Mouse (Mus musculus) kidney, postnatal 0 days (tissue): Measurements from ENCODE around the gene Csrp1. TPM values are rescaled to one million over a fixed set of nuclear protein-coding genes. Genes with fewer than 3 reads are reported as not detected.

Source experiments
- ATAC-seq: fragments of 200-750 bp; cut with Nextera tagmentation; replicated peaks from 2 replicates; pipeline ENCODE4 v1.8.0; 2017; ENCODE audit warnings: low read depth, moderate number of reproducible peaks, moderate TSS enrichment, moderate library complexity; ENCODE audit not compliant: low FRiP score
- DNase-seq: peaks from one replicate; pipeline ENCODE4 v3.0.0-alpha.2; 2016; ENCODE audit warnings: low spot score
- H3K27ac ChIP-seq: fragments of 300-500 bp; sonication (generic); 2 replicates; pipeline ENCODE4 v1.5.1; 2014; ENCODE audit warnings: mild to moderate bottlenecking
- H3K27me3 ChIP-seq: fragments of 300-500 bp; sonication (generic); 2 replicates; pipeline ENCODE4 v1.6.1; 2014; ENCODE audit warnings: low read length, mixed read lengths; ENCODE audit not compliant: insufficient read depth
- H3K36me3 ChIP-seq: fragments of 300-500 bp; sonication (generic); 2 replicates; pipeline ENCODE4 v1.6.1; 2014; ENCODE audit warnings: low read length, mixed read lengths; ENCODE audit not compliant: insufficient read depth
- H3K4me1 ChIP-seq: fragments of 300-500 bp; sonication (generic); replicated peaks from 2 replicates; pipeline ENCODE4 v1.6.1; 2014; ENCODE audit warnings: antibody characterized with exemption, low read length, mixed read lengths; ENCODE audit not compliant: insufficient read depth
- H3K4me2 ChIP-seq: fragments of 300-500 bp; sonication (generic); 2 replicates; pipeline ENCODE4 v1.6.1; 2014; ENCODE audit warnings: mild to moderate bottlenecking, low read length, moderate library complexity, mixed read lengths
- H3K4me3 ChIP-seq: fragments of 300-500 bp; sonication (generic); replicated peaks from 2 replicates; pipeline ENCODE4 v1.5.1; 2014; ENCODE audit warnings: low read depth, low read length
- H3K9ac ChIP-seq: fragments of 300-500 bp; sonication (generic); 2 replicates; pipeline ENCODE4 v1.6.1; 2014; ENCODE audit warnings: low read depth, low read length
- H3K9me3 ChIP-seq: fragments of 300-500 bp; sonication (generic); replicated peaks from 2 replicates; pipeline ENCODE4 v1.6.1; 2016; ENCODE audit warnings: low read length, inconsistent platforms, mixed read lengths
- CTCF ChIP-seq: IDR thresholded peaks from 2 replicates; pipeline ENCODE4 v1.5.1; 2016; ENCODE audit warnings: antibody characterized with exemption, low read depth, mild to moderate bottlenecking, moderate library complexity
- WGBS: fragments of 180-500 bp; shearing (Covaris S2); extraction: QIAGEN DNeasy Blood & Tissue Kit; methylation state at CpG from one replicate; pipeline ENCODE4 v1.1.7; 2014; 5-methylcytosine and 5-hydroxymethylcytosine counted together
- polyA plus RNA-seq: library from polyadenylated mRNA; unstranded; fragments of >200 nt; fragmentation: Nextera tagmentation; extraction: Ambion mirVana; gene quantifications from 2 replicates; pipeline ENCODE4 v1.2.1, GENCODE M21; 2015

Csrp1 gene
- polyA plus RNA-seq, 1 experiment from 2014 or later, result 189 TPM

DNA sequence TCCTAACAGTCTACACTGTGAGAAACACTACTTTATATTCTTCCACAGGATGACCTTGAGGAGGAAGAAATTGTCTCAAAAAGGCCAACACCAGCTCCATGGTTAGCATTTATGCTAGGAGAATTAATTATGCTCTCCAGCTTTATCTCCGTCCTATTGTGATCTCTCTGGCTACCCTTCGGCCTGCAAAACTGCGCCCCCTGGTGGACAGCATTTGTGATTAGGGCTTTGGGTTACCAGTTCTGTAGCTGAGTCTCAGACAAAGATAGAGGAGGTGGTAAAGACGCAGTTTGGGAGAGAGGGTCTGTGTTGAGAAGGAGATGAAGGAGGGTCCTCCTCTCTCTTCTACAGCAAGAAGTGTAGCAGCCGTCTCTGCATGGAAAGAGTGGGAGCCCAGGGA lies 70.0 kb downstream of the Csrp1 start:
- Histone ChIP-seq H3K4me2 (no peak overlapping the region), H3K36me3 (no peaks in the 10 kb centered on the region), H3K27me3 (no peaks in the 10 kb centered on the region), H3K4me1 (0 out of 2 replicates have a peak, but pooled peaks cover 3% of the 10 kb centered on the region), H3K4me3 (no peak overlapping the region), H3K27ac (no peak overlapping the region), H3K9ac (no peak overlapping the region), H3K9me3 (no peaks in the 10 kb centered on the region)
- 7% methylated on average over 5 of the region's 5 CpGs for WGBS
- no peak for ATAC-seq
- peak; percentile 88 for DNase-seq
- TF ChIP-seq CTCF, result peak; percentile 99

GRCm38 (mm10) chr1:135792143-135792939 lies 72.5 kb downstream of the Csrp1 start:
- Histone ChIP-seq H3K4me1 (0 out of 2 replicates have a peak, but pooled peaks cover 3% of the 10 kb centered on the region), H3K4me2 (no peak overlapping the region), H3K27ac (no peak overlapping the region), H3K27me3 (no peaks in the 10 kb centered on the region), H3K4me3 (no peak overlapping the region), H3K36me3 (no peaks in the 10 kb centered on the region), H3K9ac (no peak overlapping the region), H3K9me3 (no peaks in the 10 kb centered on the region)
- DNase-seq, result no peak
- WGBS, result 66% methylated on average over 13 of the region's 13 CpGs
- no peak for ATAC-seq
- TF ChIP-seq CTCF, result peak; percentile 16; the same call in 1 of the 2 replicates

- H3K27me3 ChIP-seq, result no peaks in the 10 kb centered on the region
- no peak for TF ChIP-seq CTCF
- peak; percentile 89 for DNase-seq
These were observed 73.7 kb downstream of the Csrp1 start for GRCm38 (mm10) chr1:135793370-135794215.

GRCm38 (mm10) chr1:135794216-135795134 lies 74.6 kb downstream of the Csrp1 start:
- Histone ChIP-seq H3K4me2 (peak overlapping the region; percentile 57), H3K9me3 (no peaks in the 10 kb centered on the region), H3K4me3 (peak overlapping the region; percentile 13; the same call in 1 of the 2 replicates), H3K27ac (peak overlapping the region; percentile 67), H3K36me3 (no peaks in the 10 kb centered on the region), H3K4me1 (no peaks in the 10 kb centered on the region), H3K9ac (no peak overlapping the region), H3K27me3 (no peaks in the 10 kb centered on the region)
- 12% methylated on average over 20 of the region's 20 CpGs for WGBS
- TF ChIP-seq CTCF, result no peak
- ATAC-seq (peak; percentile 47), DNase-seq (peak; percentile 60)

More at GRCm38 (mm10) chr1:135793370-135794215, 73.7 kb downstream of the Csrp1 start:
- Histone ChIP-seq H3K27ac (peak overlapping the region; percentile 67), H3K9me3 (no peaks in the 10 kb centered on the region), H3K9ac (0 out of 2 replicates have a peak overlapping the region, but pooled peaks have one; percentile 6), H3K4me2 (peak overlapping the region; percentile 57), H3K4me1 (0 out of 2 replicates have a peak, but pooled peaks cover 2% of the 10 kb centered on the region), H3K36me3 (no peaks in the 10 kb centered on the region), H3K4me3 (peak overlapping the region; percentile 13; the same call in 1 of the 2 replicates)
- ATAC-seq, result peak; percentile 64
- 6% methylated on average over 27 of the region's 27 CpGs for WGBS

- Histone ChIP-seq H3K36me3 (no peaks in the 10 kb centered on the region), H3K27me3 (no peaks in the 10 kb centered on the region), H3K27ac (no peak overlapping the region), H3K9me3 (no peaks in the 10 kb centered on the region), H3K4me3 (no peak overlapping the region), H3K9ac (no peak overlapping the region), H3K4me1 (peaks cover 8% of the 10 kb centered on the region), H3K4me2 (no peak overlapping the region)
- DNase-seq, result no peak
- ATAC-seq, result no peak
- 86% methylated on average over 1 of the region's 1 CpGs for WGBS
- no peak for TF ChIP-seq CTCF
These were observed 78.6 kb downstream of the Csrp1 start for GRCm38 (mm10) chr1:135798492-135798891.
